Mouse (Mus musculus) forebrain, embryonic 11.5 days (tissue): ENCODE data around the gene Lcn8. TPM values are rescaled to one million over a fixed set of nuclear protein-coding genes. Genes with fewer than 3 reads are reported as not detected.

Experiments
- ATAC-seq: fragments of 200-750 bp; cut with Nextera tagmentation; replicated peaks from 2 replicates; pipeline ENCODE4 v1.8.0; 2017; ENCODE audit warnings: moderate TSS enrichment; ENCODE audit not compliant: low FRiP score
- DNase-seq: peaks from one replicate; pipeline ENCODE4 v3.0.0-alpha.2; 2017; ENCODE audit warnings: low spot score
- H3K27ac ChIP-seq: fragments of 300-500 bp; sonication (generic); 2 replicates; pipeline ENCODE4 v1.5.1; 2014; ENCODE audit warnings: low read depth, low read length
- H3K27me3 ChIP-seq: fragments of 300-500 bp; sonication (generic); 2 replicates; pipeline ENCODE4 v1.6.1; 2014; ENCODE audit warnings: mild to moderate bottlenecking, low read length, mixed read lengths; ENCODE audit not compliant: control insufficient read depth, insufficient read depth
- H3K36me3 ChIP-seq: fragments of 300-500 bp; sonication (generic); 2 replicates; pipeline ENCODE4 v1.6.1; 2014; ENCODE audit warnings: mild to moderate bottlenecking, low read length, moderate library complexity, mixed read lengths; ENCODE audit not compliant: control insufficient read depth, insufficient read depth
- H3K4me1 ChIP-seq: fragments of 300-500 bp; sonication (generic); replicated peaks from 2 replicates; pipeline ENCODE4 v1.6.1; 2014; ENCODE audit warnings: low read length, mixed read lengths; ENCODE audit not compliant: control insufficient read depth, insufficient read depth
- H3K4me2 ChIP-seq: fragments of 300-500 bp; sonication (generic); 2 replicates; pipeline ENCODE4 v1.6.1; 2014; ENCODE audit warnings: low read depth, mild to moderate bottlenecking, low read length, moderate library complexity, mixed read lengths; ENCODE audit not compliant: severe bottlenecking
- H3K4me3 ChIP-seq: fragments of 300-500 bp; sonication (generic); 2 replicates; pipeline ENCODE4 v1.5.1; 2014; ENCODE audit warnings: low read depth, low read length
- H3K9ac ChIP-seq: fragments of 300-500 bp; sonication (generic); 2 replicates; pipeline ENCODE4 v1.6.1; 2014; ENCODE audit warnings: low read length
- H3K9me3 ChIP-seq: fragments of 300-500 bp; sonication (generic); 2 replicates; pipeline ENCODE4 v1.6.1; 2016; ENCODE audit warnings: low read length, mixed read lengths; ENCODE audit not compliant: control insufficient read depth
- WGBS: fragments of 180-500 bp; shearing (Covaris S2); extraction: QIAGEN DNeasy Blood & Tissue Kit; methylation state at CpG from one replicate; pipeline ENCODE4 v1.1.7; 2014; 5-methylcytosine and 5-hydroxymethylcytosine counted together
- polyA plus RNA-seq: library from polyadenylated mRNA; unstranded; fragments of >200 nt; fragmentation: Nextera tagmentation; extraction: Ambion mirVana; gene quantifications from 2 replicates; pipeline ENCODE4 v1.2.1, GENCODE M21; 2014

Gene Lcn8
- polyA plus RNA-seq, 1 experiment from 2014 or later, result not detected

GRCm38 (mm10) chr2:25657652-25658051, 4.7 kb downstream of the Lcn8 start, which contains the start of gene Lcn5:
Lcn5 (plus strand) TSS chr2:25657952.
- Histone ChIP-seq H3K9me3 (no peaks in the 10 kb centered on the region), H3K27ac (no peak within 1 kb of the TSS), H3K36me3 (no peaks in the 10 kb centered on the region), H3K27me3 (no peaks in the 10 kb centered on the region), H3K9ac (no peak within 1 kb of the TSS), H3K4me1 (no peaks in the 10 kb centered on the region), H3K4me3 (no peak within 1 kb of the TSS), H3K4me2 (no peak within 1 kb of the TSS)
- no peak for DNase-seq
- ATAC-seq, result no peak

DNA sequence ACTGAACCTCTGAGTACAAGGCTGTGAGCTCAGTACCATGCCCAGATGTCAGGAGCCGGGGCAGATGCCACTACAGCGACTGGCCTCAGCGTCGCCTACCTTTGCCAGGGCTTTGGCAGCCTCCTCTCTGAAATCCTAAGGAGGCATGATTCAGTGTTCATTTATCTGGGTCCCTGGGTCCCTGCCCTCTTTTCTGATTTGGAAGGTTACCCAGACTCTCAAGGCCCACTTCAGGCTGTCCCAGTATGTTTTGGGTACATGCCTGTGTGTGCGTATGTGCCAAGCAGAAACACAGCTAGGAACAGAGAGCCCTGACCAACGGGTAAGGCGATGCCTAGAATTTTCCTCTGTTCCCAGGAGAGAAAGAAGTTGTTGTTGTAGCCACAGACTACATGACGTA, 7.4 kb downstream of the Lcn8 start:
- Histone ChIP-seq H3K4me2 (no peak overlapping the region), H3K36me3 (no peaks in the 10 kb centered on the region), H3K4me1 (no peaks in the 10 kb centered on the region), H3K4me3 (no peak overlapping the region), H3K9me3 (no peaks in the 10 kb centered on the region), H3K9ac (no peak overlapping the region), H3K27ac (no peak overlapping the region), H3K27me3 (no peaks in the 10 kb centered on the region)
- DNase-seq, result no peak
- whole genome bisulfite sequencing, result 91% methylated on average over 8 of the region's 8 CpGs
- ATAC-seq, result no peak

DNA sequence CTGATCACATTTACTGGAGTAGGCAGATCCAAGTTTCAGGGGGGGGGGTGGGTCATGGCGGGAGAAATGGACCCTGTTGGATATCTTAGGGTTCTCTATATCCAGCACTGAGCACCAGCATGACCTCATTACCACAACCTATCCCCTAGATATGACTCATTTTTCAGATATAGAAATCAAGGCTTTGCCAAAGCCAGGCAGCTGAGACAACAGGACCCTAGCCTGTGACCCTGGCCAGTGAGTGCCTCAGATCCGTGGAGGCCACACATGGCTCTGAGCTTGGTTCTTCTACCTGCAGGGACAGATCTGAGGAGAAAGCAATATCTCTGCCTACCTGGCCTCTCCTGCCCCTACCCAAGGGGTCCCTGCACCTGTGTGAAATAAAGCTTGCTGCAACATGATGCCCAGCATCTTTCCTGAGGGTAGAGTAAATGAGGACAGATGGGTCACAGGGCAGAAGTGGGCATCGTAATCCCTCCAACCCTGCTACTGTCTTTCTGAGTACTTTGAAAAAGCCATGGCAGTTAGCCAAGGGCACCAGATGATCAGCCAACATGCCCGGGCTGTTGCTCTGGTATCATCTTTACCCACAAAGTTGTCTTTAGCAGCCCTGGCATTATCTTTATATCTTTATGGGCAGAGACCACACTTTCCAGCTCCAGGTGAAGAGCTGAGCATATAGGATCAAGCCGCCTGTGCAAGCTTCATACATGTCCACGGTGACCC, 8.5 kb downstream of the Lcn8 start:
- H3K27ac ChIP-seq, result no peak overlapping the region
- 90% methylated on average over 6 of the region's 6 CpGs for WGBS
- DNase-seq (no peak), ATAC-seq (no peak)
- H3K4me3 ChIP-seq, result no peak overlapping the region
- no peaks in the 10 kb centered on the region for H3K4me1 ChIP-seq
- H3K9ac ChIP-seq, result no peak overlapping the region
- no peak overlapping the region for H3K4me2 ChIP-seq
- no peaks in the 10 kb centered on the region for H3K27me3 ChIP-seq
- no peaks in the 10 kb centered on the region for H3K36me3 ChIP-seq
- H3K9me3 ChIP-seq, result no peaks in the 10 kb centered on the region

DNA sequence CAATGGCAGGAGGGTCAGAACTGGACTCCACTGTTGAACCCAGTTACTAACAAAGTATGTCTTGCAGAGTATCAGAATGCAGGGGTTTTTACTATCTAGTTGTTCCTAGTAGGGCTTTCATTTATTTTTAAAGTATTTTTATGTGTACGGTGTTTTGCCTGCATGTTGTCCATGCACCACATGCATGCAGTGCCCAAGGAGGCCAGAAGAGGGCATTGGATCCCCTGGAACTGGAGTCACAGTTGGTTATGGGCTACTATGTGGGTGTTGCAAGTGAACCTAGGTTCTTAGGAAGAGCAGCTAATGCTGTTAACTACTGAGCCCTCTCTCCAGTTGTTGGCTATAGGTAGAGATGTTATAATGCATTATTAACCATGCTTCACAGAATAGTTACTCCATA, 10.6 kb downstream of the Lcn8 start:
- H3K4me3 ChIP-seq, result no peak overlapping the region
- no peaks in the 10 kb centered on the region for H3K27me3 ChIP-seq
- ATAC-seq (no peak), DNase-seq (peak; percentile 70)
- no peak overlapping the region for H3K4me2 ChIP-seq
- no peaks in the 10 kb centered on the region for H3K4me1 ChIP-seq
- WGBS, result 72% methylated on average over 1 of the region's 1 CpGs
- H3K27ac ChIP-seq, result no peak overlapping the region
- no peaks in the 10 kb centered on the region for H3K36me3 ChIP-seq
- no peak overlapping the region for H3K9ac ChIP-seq
- H3K9me3 ChIP-seq, result no peaks in the 10 kb centered on the region

DNA sequence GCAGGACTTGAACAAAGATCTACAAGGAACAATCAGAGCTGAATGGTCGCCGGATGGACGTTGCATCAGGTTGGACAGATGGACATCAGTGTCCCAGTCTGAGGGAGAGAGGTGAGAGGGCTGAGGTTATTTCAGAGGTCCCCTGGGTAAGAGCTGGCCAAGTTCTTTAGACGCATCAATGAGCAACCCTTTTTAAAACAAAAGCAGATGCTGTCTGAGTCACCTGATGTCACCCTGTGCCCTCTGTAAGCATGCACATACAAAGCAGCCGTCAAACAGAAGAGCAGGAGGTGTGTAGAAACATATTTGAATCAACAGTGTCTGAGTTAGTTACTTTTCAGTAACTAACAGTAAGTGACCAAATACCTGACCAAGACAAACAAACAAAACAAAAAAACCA, 11.2 kb downstream of the Lcn8 start:
- H3K36me3 ChIP-seq, result no peaks in the 10 kb centered on the region
- no peak overlapping the region for H3K27ac ChIP-seq
- no peaks in the 10 kb centered on the region for H3K27me3 ChIP-seq
- no peaks in the 10 kb centered on the region for H3K4me1 ChIP-seq
- ATAC-seq (no peak), DNase-seq (no peak)
- no peak overlapping the region for H3K9ac ChIP-seq
- no peak overlapping the region for H3K4me3 ChIP-seq
- no peak overlapping the region for H3K4me2 ChIP-seq
- WGBS, result 87% methylated on average over 5 of the region's 5 CpGs
- H3K9me3 ChIP-seq, result no peaks in the 10 kb centered on the region

DNA sequence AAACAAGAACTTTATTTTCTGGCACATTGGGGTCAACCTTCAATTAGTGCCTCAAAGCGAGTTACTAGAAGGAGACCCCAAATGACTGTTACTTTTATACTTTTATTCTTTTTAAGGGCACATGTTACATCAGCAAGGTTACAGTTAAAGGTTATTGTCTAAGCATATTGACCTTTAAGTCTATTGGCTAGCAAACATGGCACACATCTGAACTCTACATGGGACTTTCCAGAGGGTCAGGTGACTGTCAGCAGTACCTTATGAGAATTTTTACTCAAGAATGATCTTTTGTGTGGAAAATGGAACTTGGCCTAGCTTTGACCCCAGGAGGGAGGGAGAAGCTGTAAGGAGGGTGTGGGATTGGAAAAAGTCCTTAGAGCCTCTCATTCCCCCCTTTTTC, 13.6 kb downstream of the Lcn8 start:
- 76% methylated on average over 1 of the region's 1 CpGs for WGBS
- Histone ChIP-seq H3K4me3 (no peak overlapping the region), H3K9me3 (no peaks in the 10 kb centered on the region), H3K9ac (no peak overlapping the region), H3K27me3 (no peaks in the 10 kb centered on the region), H3K4me2 (no peak overlapping the region), H3K4me1 (no peaks in the 10 kb centered on the region), H3K36me3 (no peaks in the 10 kb centered on the region), H3K27ac (no peak overlapping the region)
- ATAC-seq (no peak), DNase-seq (peak; percentile 13)

DNA sequence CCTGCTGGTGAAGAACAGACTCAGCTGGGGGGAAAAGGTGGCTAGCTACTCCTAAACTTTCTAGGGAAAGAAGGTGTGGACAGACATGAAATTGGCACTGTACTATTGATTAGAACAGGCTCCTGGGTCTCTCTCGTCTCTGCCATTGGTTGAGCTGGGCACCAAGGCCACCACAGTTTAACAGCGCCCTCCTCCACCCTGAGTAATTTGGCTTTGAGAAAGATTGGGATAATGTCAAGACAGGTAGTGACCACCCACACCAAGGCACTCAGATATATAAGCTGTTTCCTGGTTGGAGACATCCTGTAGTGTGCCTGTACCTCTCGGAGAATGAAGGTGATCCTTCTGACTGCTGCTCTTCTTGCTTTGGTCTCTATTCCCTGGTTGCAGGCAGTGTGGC, 23.6 kb downstream of the Lcn8 start, which contains the start of gene Lcn6:
Gene Lcn6, plus strand, starts transcription at position 301 of the 400 bp plus-strand sequence.
- no peak within 1 kb of the TSS for H3K4me3 ChIP-seq
- H3K9me3 ChIP-seq, result no peaks in the 10 kb centered on the region
- 91% methylated on average over 3 of the region's 3 CpGs for WGBS
- H3K27me3 ChIP-seq, result no peaks in the 10 kb centered on the region
- H3K4me2 ChIP-seq, result no peak within 1 kb of the TSS
- H3K4me1 ChIP-seq, result no peaks in the 10 kb centered on the region
- H3K27ac ChIP-seq, result no peak within 1 kb of the TSS
- DNase-seq (no peak), ATAC-seq (no peak)
- no peak within 1 kb of the TSS for H3K9ac ChIP-seq
- no peaks in the 10 kb centered on the region for H3K36me3 ChIP-seq

GRCm38 (mm10) chr2:25679559-25679958, 26.6 kb downstream of the Lcn8 start:
- H3K4me1 ChIP-seq, result no peaks in the 10 kb centered on the region
- no peak overlapping the region for H3K4me2 ChIP-seq
- no peak for DNase-seq
- H3K27me3 ChIP-seq, result no peaks in the 10 kb centered on the region
- no peaks in the 10 kb centered on the region for H3K9me3 ChIP-seq
- no peak overlapping the region for H3K9ac ChIP-seq
- H3K4me3 ChIP-seq, result no peak overlapping the region
- no peak overlapping the region for H3K27ac ChIP-seq
- ATAC-seq, result no peak
- WGBS, result 85% methylated on average over 6 of the region's 6 CpGs
- H3K36me3 ChIP-seq, result no peaks in the 10 kb centered on the region

GRCm38 (mm10) chr2:25682426-25682825, 29.5 kb downstream of the Lcn8 start, which contains the start of gene Lcn10:
Lcn10 (plus strand) TSS chr2:25682726.
- H3K9me3 ChIP-seq, result no peaks in the 10 kb centered on the region
- WGBS, result 73% methylated on average over 2 of the region's 2 CpGs
- peak; percentile 30 for DNase-seq
- H3K27me3 ChIP-seq, result no peaks in the 10 kb centered on the region
- no peak for ATAC-seq
- no peak within 1 kb of the TSS for H3K4me3 ChIP-seq
- H3K4me2 ChIP-seq, result no peak within 1 kb of the TSS
- no peak within 1 kb of the TSS for H3K9ac ChIP-seq
- H3K36me3 ChIP-seq, result no peaks in the 10 kb centered on the region
- H3K4me1 ChIP-seq, result no peaks in the 10 kb centered on the region
- no peak within 1 kb of the TSS for H3K27ac ChIP-seq
